Mouse (Mus musculus): ENCODE measurements around the gene Prim2. TPM values are rescaled to one million over a fixed set of nuclear protein-coding genes. Genes with fewer than 3 reads are reported as not detected.

Prim2 gene
- 10 to 100 TPM; 24.2 to 31.5 TPM for polyA plus RNA-seq (2017; shearing (Covaris generic))

- ATAC-seq = peak; percentile 89
These were observed at the start of gene Prim2 for GRCm38 (mm10) chr1:33669708-33670141. Gene Prim2 (minus strand): TSS chr1:33669795.

- no peak for ATAC-seq
These were observed 48.0 kb upstream of the Prim2 start for GRCm38 (mm10) chr1:33717636-33718035.

DNA sequence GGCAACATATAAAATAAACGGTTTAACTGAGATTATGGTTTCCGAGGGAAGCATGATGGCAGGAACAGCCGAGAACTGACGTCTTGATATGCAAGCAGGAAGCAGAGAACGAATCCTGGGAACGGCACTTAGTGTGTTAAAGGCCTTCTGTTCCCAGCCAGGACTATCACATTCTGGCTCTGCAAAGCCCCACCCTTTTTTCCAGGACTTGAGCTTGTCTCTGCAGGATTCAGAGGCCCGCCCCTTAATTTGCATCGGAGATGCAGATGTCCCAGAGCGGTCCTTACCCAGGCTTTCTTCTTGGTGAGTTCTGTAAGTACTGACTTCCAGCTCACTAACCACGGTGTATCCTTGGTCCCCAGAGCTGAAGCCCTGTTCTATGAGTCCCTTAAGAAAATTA lies 45.2 kb upstream of the Prim2 start:
- no peak for ATAC-seq

DNA sequence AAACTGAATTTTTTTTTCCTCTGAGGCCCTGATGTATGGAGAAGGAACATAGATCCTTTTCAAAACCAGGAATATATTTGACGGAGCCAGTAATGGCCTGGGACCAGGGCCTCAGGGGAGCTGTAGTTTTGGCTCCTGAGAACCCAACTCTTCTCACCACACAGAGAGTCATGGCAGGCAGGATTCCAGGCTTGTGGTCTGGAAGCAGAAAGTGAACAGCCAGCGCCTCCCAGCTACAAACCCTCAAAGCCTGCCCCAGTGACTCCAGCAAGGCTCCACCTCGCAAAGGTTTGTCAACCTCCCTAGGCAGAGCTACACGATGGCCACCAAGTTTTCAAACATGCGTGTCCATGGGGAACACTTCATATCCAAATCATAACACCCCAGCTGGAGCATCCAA lies 42.4 kb upstream of the Prim2 start:
- no peak for ATAC-seq

DNA sequence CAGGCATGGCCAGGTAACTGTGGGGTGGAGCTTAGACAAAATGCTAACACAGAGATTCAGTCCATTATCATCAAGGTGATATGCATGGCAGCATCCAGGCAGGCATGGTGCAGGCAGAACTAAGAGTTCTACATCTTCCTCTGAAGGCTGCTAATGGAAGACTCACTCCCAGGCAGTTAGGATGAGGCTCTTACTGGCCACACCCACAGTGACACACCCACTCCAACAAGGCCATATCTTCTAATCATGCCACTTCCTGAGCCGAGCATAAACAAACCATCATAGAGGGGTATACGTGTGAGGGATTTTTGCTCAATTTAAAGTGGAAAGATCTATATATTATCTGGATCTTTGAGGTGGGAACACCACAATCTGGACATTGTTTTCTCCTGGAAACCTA lies 40.0 kb upstream of the Prim2 start:
- peak; percentile 63 for ATAC-seq

DNA sequence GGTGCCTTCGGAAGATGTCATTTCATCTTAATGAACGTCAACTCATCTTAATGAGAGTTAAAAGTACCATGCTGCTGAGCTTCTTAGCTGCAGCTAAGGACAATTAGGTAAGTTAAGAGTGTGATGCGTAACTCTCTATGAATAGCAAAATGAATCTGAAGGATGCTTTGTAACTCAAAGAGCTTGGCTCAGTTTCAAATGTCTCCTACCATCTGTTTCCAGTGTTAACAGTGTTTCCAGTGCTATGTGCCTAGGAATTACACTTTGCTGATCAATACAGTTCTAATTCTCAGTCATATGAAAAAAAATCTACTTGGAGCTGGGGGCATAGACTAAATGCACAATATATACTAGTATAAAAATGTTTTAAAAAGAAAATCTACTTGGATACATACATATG lies 31.6 kb upstream of the Prim2 start:
- no peak for ATAC-seq

DNA sequence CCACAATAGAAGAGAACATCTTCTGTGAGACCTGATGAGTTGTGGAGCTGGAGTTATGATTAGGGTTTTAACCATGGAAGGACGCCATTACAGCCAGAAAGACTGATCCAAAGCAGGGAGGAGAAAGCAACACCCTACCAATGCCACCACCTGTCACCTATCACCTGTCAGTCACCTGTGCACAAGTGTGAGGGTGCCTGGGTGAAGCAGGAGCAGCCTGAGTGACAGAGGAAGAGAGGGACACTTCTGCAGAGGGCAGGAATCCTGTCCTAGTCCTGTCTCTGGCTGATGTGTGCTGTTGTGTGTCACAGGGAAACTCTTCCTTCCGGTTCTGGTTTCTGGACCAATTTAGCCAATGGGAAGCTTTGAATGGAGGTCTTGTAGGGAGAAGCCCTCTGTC lies 26.4 kb upstream of the Prim2 start:
- no peak for ATAC-seq

DNA sequence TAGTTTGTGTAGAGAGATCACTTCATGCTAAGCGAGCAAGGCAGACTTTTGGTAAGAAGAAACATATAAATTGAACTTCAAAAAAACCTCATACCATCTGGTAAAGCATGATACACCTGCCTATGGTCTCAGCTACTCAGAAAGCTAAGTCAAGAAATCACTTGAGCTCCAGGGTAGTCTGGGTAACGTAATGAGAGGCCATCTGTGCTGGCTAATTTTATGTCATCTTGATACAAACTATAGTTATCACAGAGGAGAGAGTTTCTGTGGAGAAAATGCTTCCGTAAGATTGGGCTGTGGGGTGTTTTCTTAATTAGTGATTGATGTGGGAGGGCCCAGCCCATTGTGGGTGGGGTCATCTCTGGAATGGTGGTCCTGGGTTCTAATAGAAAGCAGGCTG lies 24.3 kb upstream of the Prim2 start:
- ATAC-seq = no peak

DNA sequence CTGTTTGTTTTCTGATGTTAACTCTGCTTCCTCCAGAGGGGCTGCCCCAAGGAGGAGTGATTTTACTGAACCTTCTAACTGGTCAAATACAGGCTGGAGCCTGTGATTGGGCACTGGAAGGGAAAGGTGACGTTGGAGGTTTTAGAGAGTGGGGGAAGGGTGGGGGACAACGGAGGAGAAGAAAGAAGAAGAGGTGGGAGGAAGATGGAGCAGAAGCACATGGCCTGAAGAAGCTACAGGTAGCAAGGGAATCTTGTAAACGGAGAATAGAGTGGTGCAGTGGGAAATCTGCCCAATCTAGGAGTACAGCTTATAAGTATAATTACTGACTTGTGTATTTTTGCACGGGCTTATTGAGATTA lies 20.5 kb upstream of the Prim2 start:
- no peak for ATAC-seq

DNA sequence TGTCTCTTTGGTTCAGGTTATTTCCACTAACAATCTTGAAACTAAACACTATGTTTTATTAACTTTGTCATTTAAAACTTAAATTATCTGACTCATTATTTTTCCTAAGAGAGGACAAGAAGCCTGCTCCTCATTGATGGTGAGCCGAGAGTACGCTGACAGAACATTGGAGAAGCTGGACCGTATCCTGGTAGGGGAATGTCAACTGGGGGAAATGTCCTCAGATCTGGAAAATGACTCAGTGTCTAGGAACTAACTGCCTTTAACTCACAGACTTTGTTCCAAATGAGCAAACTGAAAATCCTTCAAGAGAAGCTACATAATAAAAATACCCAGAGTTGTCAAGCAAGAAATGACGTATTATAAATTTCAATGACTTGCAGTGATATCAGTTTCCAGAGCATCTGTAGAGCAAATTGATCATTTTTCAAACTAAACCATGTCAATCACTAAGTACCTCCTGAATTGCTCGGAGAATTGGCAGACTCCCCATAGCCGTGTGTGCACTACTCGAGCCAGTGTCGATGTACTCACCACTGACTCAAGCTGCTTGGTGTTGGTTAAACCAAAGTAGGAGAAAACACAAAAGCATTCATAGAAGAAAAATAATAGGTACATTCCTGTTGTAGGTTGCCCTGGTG lies 20.0 kb upstream of the Prim2 start:
- ATAC-seq = no peak

- no peak for ATAC-seq
These were observed 19.2 kb upstream of the Prim2 start for GRCm38 (mm10) chr1:33688810-33689209.

DNA sequence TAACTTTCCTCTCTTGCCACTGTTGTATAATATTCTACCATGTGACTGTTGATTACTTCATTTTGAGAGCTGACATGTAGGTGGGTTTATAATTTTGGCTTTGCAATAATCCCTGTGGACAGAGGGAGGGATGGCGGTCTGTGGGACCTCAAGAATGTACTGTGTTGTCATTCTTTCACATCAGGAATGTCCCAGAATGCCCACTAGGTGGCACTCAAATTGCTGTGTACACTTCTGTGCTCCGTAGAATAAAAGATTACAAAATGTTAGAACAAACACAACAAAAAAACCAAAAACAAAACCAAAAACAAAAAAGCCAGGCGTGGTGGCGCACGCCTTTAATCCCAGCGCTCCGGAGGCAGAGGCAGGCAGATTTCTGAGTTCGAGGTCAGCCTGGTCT lies 14.9 kb upstream of the Prim2 start:
- peak; percentile 92 for ATAC-seq

DNA sequence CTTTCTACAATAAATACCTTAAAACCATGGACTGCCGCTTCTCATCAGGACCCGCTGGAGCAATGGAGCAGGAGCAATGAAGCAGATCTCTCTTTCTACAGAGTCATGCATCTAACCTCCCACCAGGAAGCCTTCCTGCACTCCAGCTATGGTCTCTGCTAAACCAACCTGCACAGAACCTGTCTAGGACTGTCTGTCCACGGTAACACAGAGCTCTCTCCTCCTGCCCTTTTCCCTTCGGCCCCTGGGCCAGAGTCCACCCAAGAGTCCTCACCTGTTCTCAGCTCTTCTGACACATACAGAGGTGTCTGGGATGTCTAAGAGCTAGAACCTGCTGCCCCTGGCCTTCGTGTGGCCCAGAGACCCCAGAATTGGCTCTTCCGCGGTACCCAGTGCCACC lies 11.3 kb upstream of the Prim2 start:
- ATAC-seq = no peak

DNA sequence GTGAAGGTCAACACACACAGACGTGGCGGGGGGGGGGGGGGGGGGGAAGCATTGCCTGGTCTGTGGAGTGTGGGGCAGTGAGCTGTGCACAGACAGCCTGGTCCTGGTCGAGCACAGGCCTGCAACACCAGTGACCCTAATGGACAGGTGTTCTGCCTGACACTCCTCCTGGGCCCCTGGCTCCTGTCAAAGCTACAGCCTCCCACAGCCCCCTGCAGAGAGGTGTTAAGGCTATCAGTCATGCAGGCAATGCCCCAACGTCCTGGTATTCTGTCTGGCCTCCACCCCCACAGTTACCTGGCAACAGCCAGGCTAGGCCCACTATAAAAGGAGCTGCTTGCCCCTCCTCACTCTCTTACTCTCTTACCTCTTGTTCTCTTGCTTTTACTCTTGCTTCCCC lies 10.8 kb upstream of the Prim2 start:
- no peak for ATAC-seq

DNA sequence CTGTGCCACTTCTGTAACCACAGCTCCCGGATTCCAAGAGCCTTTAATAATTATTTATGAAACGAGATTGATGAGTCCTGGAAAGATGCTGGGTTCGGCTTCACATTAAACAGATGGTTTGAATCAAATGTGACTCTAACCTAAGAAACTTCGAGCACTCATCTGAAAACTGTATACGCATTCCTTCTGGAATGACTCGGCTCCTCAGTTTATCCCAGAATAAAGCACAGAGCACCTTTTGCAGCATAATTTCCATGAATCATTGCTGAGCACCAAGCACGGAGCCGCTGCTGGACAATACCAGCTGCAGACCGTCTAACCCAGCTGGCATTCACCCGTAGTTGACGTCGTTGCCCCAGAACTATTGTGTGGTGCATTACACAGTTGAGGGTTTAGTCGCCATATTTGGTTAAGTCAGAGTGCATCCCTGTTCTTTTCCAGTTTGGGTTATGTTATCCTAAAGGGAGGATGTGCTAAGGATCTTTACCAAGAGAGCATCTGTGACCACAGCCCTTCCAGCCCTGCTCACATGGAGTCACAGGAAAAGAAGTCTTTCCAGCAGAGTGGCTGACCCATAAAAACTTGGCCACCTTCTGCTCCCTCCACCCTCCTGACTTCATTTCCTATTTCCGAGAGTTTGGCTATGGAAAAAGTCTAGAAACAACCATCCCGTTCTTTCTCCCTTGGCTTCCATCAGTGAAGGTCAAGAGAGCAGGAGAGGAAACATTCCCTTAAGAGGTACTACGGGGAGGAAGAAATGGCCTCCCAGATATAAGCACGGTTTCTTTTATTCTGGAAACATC lies 3.8 kb upstream of the Prim2 start:
- no peak for ATAC-seq

DNA sequence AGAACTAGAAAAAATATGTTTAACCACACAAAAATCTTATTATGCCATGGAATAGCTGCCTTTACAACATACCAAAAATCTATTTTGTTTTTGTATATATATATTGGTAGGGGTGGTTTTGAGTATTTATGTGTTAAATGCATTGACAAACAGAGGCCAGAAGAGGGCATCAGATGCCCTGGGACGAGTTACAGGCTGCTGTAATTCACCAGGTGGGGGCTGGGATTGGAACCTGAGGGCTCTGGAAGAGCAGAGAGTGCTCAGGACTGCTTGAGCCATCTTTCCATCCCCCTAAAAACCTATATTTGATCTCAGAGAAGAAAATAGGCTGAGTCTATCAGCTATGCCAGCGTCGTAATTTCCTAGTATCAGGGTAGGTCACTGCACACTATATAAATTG lies 2.9 kb upstream of the Prim2 start:
- ATAC-seq = no peak

- no peak for ATAC-seq
These were observed 2.5 kb upstream of the Prim2 start for GRCm38 (mm10) chr1:33672083-33672482.

DNA sequence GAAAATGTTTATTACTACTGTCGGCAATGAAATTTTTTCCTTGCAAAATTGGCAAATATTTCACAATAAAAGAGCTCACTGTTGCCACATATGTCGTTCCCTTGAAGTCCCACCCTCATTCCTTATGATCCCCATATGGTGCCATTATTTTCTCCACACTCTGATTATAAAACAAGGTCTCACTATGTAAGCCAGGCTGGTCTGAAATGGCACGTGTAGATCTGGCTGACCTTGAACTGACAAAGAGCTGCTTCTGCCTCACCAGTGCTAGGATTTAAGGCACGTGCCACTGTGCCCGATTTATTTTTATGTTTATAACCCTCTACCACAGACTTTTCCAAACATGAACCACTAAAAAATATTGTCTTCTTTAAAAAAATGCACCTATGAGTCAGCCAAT lies 1.8 kb upstream of the Prim2 start:
- ATAC-seq = no peak

- peak; percentile 67 for ATAC-seq
These were observed 595 bp upstream of the Prim2 start for GRCm38 (mm10) chr1:33670164-33670616.

DNA sequence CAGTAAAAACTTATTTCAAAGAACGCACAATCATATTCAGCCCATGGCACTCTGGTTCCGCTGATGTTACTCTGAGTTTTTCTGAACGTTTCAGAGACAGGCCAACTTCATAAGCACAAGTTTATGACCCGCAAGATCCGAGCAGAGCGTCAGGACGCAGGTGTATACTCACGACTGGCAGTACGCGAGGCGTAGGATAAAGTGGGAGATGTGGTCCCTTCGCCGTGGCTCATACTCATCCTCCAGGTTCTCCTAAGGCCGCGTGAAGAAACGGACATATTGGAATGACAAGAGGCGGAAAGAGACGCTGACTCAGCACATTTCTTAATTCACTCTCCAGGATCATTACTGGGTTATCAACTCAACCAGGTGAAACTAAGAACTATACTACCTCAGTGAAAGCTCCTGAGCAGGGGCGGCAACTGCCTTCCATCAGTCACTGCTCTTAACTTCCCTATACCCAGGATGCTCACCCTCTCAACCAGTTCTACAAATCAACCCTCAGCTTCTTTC lies 5.9 kb downstream of the Prim2 start:
- ATAC-seq = no peak

DNA sequence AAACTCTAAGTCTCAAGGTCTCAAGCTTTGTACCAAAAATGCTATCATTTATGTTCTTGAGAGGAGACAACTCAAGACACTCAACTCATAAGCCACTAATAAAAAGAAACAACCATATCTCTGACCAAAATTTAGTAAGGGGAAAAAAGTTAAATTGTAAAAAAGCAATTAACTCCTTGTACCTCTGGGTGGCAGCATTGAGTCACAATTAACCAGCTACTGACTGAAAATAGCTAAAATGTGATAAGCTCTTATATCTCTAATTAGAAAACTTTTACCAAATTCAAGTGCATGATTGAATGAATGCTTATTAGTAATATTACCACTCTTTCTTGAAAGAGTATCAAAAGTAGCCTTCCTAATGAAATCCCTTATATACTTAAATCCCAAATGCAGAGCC lies 6.4 kb downstream of the Prim2 start:
- peak; percentile 50 for ATAC-seq

- no peak for ATAC-seq
These were observed 11.3 kb downstream of the Prim2 start for GRCm38 (mm10) chr1:33658302-33658701.

GRCm38 (mm10) chr1:33657574-33658149 lies 11.9 kb downstream of the Prim2 start:
- ATAC-seq = no peak

DNA sequence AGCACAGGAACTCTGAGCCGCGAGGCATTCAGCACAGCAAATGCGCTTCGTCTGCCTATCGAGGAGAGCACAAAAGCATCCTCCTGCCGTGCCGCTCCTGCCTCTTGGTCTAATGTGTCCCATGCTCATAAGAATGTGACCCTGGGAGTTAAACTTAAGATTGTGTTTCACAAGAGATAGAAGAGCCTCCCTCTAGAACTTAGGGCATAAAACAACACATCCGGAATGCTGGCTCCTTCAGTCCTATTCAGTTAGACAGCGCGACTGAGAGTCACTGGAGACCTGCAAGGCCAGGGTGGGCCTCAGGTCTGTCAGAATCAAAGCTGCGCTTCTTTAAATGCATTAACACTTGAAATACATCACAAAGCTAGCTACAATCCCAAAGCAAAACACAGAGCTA lies 18.7 kb downstream of the Prim2 start:
- no peak for ATAC-seq
